In genomic region chr19:12813883-12814282, GRCm38 (mm10) we compare ENCODE assay signal across 38 mouse cellular contexts. TPM values are rescaled to one million over a fixed set of nuclear protein-coding genes. Genes with fewer than 3 reads are reported as not detected.
"Had no signal": no experiment of that assay in that cellular context is flagged by ENCODE, and none has a peak within 500 bp of the region (broad histone marks: within the 10 kb centered on the region; RNA-seq: fewer than 3 reads in every experiment).

No protein-coding gene starts in this region.

- H3K4me3 ChIP-seq: embryonic facial prominence, embryonic 10.5 days; embryonic facial prominence, embryonic 12.5 days; embryonic facial prominence, embryonic 13.5 days; embryonic facial prominence, embryonic 15.5 days; erythroblast, embryonic 14.5 days; forebrain, embryonic 10.5 days; forebrain, embryonic 12.5 days; forebrain, embryonic 13.5 days; forebrain, embryonic 15.5 days; gastrocnemius, adult 2 months; heart, adult 2 months; heart, embryonic 10.5 days had no signal

- H3K9ac ChIP-seq: embryonic facial prominence, embryonic 12.5 days; embryonic facial prominence, embryonic 13.5 days; embryonic facial prominence, embryonic 15.5 days; forebrain, embryonic 12.5 days; forebrain, embryonic 13.5 days; forebrain, embryonic 15.5 days; forebrain, postnatal 0 days had no signal

- H3K27ac ChIP-seq: embryonic facial prominence, embryonic 10.5 days; embryonic facial prominence, embryonic 12.5 days; embryonic facial prominence, embryonic 13.5 days; embryonic facial prominence, embryonic 15.5 days; forebrain, embryonic 10.5 days; forebrain, embryonic 12.5 days; forebrain, embryonic 13.5 days; forebrain, embryonic 15.5 days; gastrocnemius, adult 2 months; heart, adult 2 months; heart, embryonic 10.5 days had no signal

- H3K4me2 ChIP-seq: embryonic facial prominence, embryonic 12.5 days; embryonic facial prominence, embryonic 13.5 days; embryonic facial prominence, embryonic 15.5 days; forebrain, embryonic 12.5 days; forebrain, embryonic 13.5 days; forebrain, embryonic 15.5 days had no signal

- H3K4me1 ChIP-seq: embryonic facial prominence, embryonic 10.5 days; embryonic facial prominence, embryonic 12.5 days; embryonic facial prominence, embryonic 13.5 days; embryonic facial prominence, embryonic 15.5 days; forebrain, embryonic 10.5 days; forebrain, embryonic 12.5 days; forebrain, embryonic 13.5 days; forebrain, embryonic 15.5 days; heart, embryonic 10.5 days had no signal

- H3K9me3 ChIP-seq: embryonic facial prominence, embryonic 10.5 days; embryonic facial prominence, embryonic 12.5 days; embryonic facial prominence, embryonic 13.5 days; embryonic facial prominence, embryonic 15.5 days; forebrain, embryonic 10.5 days; forebrain, embryonic 12.5 days; forebrain, embryonic 13.5 days; forebrain, embryonic 15.5 days; heart, embryonic 10.5 days had no signal

- H3K36me3 ChIP-seq: embryonic facial prominence, embryonic 10.5 days; embryonic facial prominence, embryonic 12.5 days; embryonic facial prominence, embryonic 13.5 days; embryonic facial prominence, embryonic 15.5 days; forebrain, embryonic 10.5 days; forebrain, embryonic 12.5 days; forebrain, embryonic 15.5 days; heart, embryonic 10.5 days had no signal

- DNase-seq: cerebellum, adult 9-11 months; cerebellum, postnatal 10 days; cerebellum, postnatal 14 days; cerebellum, postnatal 25 days; cerebellum, postnatal 36 days; embryo, embryonic 11 days; forebrain, postnatal 0 days; gastrocnemius, adult 2 months; gastrocnemius, postnatal 10 days; gastrocnemius, postnatal 25 days; gastrocnemius, postnatal 36 days; heart, adult 11 months; heart, adult 18-20 months; heart, adult 2 months had no signal

- H3K27me3 ChIP-seq: embryonic facial prominence, embryonic 12.5 days; embryonic facial prominence, embryonic 13.5 days; embryonic facial prominence, embryonic 15.5 days; forebrain, embryonic 12.5 days; forebrain, embryonic 13.5 days; forebrain, embryonic 15.5 days had no signal

RNA-seq across cellular contexts. Expression of gene Gm5244, which starts 32.6 kb away (rescaled TPM):
- total RNA-seq: common myeloid progenitor, adult 5-6 weeks; forebrain, postnatal 0 days; gastrocnemius, adult 18-20 months; gastrocnemius, adult 2 months; gastrocnemius, adult 8-10 months; gastrocnemius, postnatal 10 days; gastrocnemius, postnatal 25 days; gastrocnemius, postnatal 36 days; gastrocnemius, postnatal 4 days; granulocyte monocyte progenitor cell, adult 5-6 weeks; heart, adult 18-20 months; heart, adult 2 months; heart, adult 8-10 months had no signal
- polyA plus RNA-seq: cortical plate, adult 2 months; embryonic facial prominence, embryonic 10.5 days; embryonic facial prominence, embryonic 11.5 days; embryonic facial prominence, embryonic 12.5 days; embryonic facial prominence, embryonic 13.5 days; embryonic facial prominence, embryonic 14.5 days; embryonic facial prominence, embryonic 15.5 days; erythroblast, embryonic 14.5 days; forebrain, embryonic 10.5 days; forebrain, embryonic 11.5 days; forebrain, embryonic 12.5 days; forebrain, embryonic 13.5 days; forebrain, embryonic 14.5 days; forebrain, embryonic 15.5 days; forebrain, embryonic 16.5 days; forebrain, postnatal 0 days; frontal cortex, adult 2 months; gonadal fat pad, adult 2 months; heart, adult 2 months; heart, embryonic 10.5 days had no signal

RNA-seq across cellular contexts. Expression of gene Olfr1444, which starts 43.2 kb away (rescaled TPM):
- total RNA-seq: common myeloid progenitor, adult 5-6 weeks; forebrain, postnatal 0 days; gastrocnemius, adult 18-20 months; gastrocnemius, adult 2 months; gastrocnemius, adult 8-10 months; gastrocnemius, postnatal 10 days; gastrocnemius, postnatal 25 days; gastrocnemius, postnatal 36 days; gastrocnemius, postnatal 4 days; granulocyte monocyte progenitor cell, adult 5-6 weeks; heart, adult 18-20 months; heart, adult 2 months; heart, adult 8-10 months had no signal
- polyA plus RNA-seq: cortical plate, adult 2 months; embryonic facial prominence, embryonic 10.5 days; embryonic facial prominence, embryonic 11.5 days; embryonic facial prominence, embryonic 12.5 days; embryonic facial prominence, embryonic 13.5 days; embryonic facial prominence, embryonic 14.5 days; embryonic facial prominence, embryonic 15.5 days; erythroblast, embryonic 14.5 days; forebrain, embryonic 10.5 days; forebrain, embryonic 11.5 days; forebrain, embryonic 12.5 days; forebrain, embryonic 13.5 days; forebrain, embryonic 14.5 days; forebrain, embryonic 15.5 days; forebrain, embryonic 16.5 days; forebrain, postnatal 0 days; frontal cortex, adult 2 months; gonadal fat pad, adult 2 months; heart, adult 2 months; heart, embryonic 10.5 days had no signal
